Mouse (Mus musculus): Measurements from ENCODE around the gene Vmn1r211.
"Not testable (repeated sequence)": the region's sequence is repeated elsewhere in the genome, so short reads cannot be mapped to it uniquely, and the experiment has no call there.

DNA sequence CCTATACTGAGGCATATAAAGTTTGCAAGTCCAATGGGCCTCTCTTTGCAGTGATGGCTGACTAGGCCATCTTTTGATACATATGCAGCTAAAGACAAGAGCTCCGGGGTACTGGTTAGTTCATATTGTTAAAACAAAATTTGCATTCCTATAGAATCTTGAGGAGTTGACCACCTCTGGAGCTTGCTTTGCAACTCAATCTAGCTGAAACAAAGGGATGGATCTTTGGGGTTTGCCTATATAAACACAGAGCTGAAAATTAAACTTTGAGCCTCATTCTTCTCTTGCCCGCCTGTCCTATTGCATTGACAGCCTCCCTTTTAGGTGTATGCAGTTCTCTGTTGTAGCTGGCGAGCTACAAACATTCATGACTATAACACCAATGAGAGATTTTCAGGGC, 13.1 kb downstream of the Vmn1r211 start:
- not testable (repeated sequence) for TF ChIP-seq POLR2A, CTCF (IDR thresholded peaks at IDR 0.05; ENCODE audit: insufficient read depth, low read depth, low read length)
